Mouse (Mus musculus): ENCODE data around the gene Elmsan1. TPM values are rescaled to one million over a fixed set of nuclear protein-coding genes. Genes with fewer than 3 reads are reported as not detected.

Elmsan1 gene
- polyA plus RNA-seq, 1 experiment from 2014 or later, result 9.6 TPM

DNA sequence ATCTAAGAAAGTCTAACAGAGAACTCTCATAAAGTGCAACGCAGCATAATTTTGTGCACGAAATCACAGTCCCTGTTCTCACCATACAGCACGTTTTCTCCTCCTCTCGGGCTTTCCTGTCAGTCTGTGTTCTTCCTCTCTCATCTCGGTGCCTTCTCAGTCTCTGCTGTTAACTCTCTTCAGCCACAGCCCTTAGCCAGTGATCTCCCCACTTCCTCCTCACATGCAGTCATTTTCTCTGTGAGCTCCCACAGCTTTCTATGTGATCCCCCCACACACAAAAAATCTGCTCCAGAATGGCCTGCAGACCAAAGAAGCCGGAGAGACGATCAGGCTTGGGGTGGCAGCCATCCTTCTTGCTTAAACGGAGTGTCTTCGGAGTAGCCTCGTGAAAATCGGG lies 9.6 kb downstream of the Elmsan1 start:
- H3K4me3 ChIP-seq (ENCODE audit: low read depth, low read length), result no peak overlapping the region
- H3K36me3 ChIP-seq (ENCODE audit: control insufficient read depth, insufficient read depth, low read length), result no peaks in the 10 kb centered on the region
- no peaks in the 10 kb centered on the region for H3K9me3 ChIP-seq (ENCODE audit: control insufficient read depth, low read length)
- H3K4me1 ChIP-seq (replicated peaks; ENCODE audit: control insufficient read depth, insufficient read depth, low read length), result no peaks in the 10 kb centered on the region; the same call in 1 of the 2 replicates
- H3K27me3 ChIP-seq (ENCODE audit: control insufficient read depth, insufficient read depth, low read length), result no peaks in the 10 kb centered on the region
- H3K4me2 ChIP-seq (ENCODE audit: low read depth, low read length, severe bottlenecking), result no peak overlapping the region
- no peak overlapping the region for H3K9ac ChIP-seq (ENCODE audit: low read length)
- H3K27ac ChIP-seq (ENCODE audit: low read depth, low read length), result no peak overlapping the region
- no peak for ATAC-seq (replicated peaks; ENCODE audit: low FRiP score)
- DNase-seq (ENCODE audit: low spot score), result no peak
- 92% methylated on average over 11 of the region's 11 CpGs for WGBS

DNA sequence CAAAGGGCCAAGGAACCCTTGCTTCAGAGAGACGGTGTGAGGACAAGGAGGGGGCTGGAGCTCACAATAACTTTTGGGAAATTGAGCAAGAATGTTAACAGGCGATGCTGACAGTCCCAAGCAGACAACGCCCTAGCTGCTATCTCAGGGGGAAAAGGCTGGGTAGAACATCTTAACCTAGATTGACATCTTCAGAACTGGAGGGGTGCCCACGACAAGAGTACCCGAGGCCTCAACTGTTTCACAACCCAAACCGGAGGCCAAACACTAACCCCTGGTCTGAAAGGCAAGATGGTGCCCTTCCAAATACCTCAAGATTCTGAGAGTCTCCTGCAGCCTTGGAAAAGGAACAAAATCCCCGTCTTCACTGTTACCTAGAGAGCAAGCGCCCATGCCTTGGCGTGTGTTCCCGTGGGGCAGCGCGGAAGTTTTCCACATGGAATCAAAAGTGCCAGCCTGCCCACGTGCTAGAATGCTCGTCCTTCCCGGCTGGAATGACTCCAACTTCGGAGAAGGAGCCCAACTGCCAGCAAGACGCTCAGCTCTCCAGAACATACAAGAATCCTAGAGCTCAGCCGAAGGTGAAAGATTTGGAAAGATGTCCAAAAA lies 11.4 kb downstream of the Elmsan1 start:
- no peaks in the 10 kb centered on the region for H3K9me3 ChIP-seq (ENCODE audit: control insufficient read depth, low read length)
- no peaks in the 10 kb centered on the region for H3K36me3 ChIP-seq (ENCODE audit: control insufficient read depth, insufficient read depth, low read length)
- H3K4me3 ChIP-seq (ENCODE audit: low read depth, low read length), result no peak overlapping the region
- ATAC-seq (replicated peaks; ENCODE audit: low FRiP score), result no peak
- H3K4me2 ChIP-seq (ENCODE audit: low read depth, low read length, severe bottlenecking), result no peak overlapping the region
- H3K27me3 ChIP-seq (ENCODE audit: control insufficient read depth, insufficient read depth, low read length), result no peaks in the 10 kb centered on the region
- H3K9ac ChIP-seq (ENCODE audit: low read length), result no peak overlapping the region
- no peaks in the 10 kb centered on the region; the same call in 1 of the 2 replicates for H3K4me1 ChIP-seq (replicated peaks; ENCODE audit: control insufficient read depth, insufficient read depth, low read length)
- no peak overlapping the region for H3K27ac ChIP-seq (ENCODE audit: low read depth, low read length)
- no peak for DNase-seq (ENCODE audit: low spot score)
- WGBS, result 97% methylated on average over 18 of the region's 18 CpGs

DNA sequence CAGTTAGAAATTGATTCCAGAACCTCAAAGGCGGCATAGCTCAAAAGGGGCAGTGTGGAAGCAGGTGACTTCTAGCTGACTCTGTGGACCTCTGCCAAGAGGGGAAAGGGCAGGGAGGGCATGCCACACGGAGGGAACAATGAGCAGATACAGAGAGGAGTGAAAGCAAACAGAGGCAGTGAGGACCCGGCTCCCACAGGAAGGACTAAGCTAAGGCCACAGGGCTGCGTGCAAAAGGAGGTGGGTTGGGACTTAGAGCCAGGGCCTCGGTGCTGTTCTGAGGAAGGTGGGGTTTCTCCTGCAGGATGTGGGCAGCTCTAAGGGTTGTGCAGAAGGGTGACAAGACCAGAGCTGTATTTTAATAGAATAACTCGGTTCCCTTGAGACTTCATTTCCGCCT lies 12.2 kb downstream of the Elmsan1 start:
- H3K27me3 ChIP-seq (ENCODE audit: control insufficient read depth, insufficient read depth, low read length), result no peaks in the 10 kb centered on the region
- DNase-seq (ENCODE audit: low spot score) (no peak), ATAC-seq (replicated peaks; ENCODE audit: low FRiP score) (no peak)
- no peaks in the 10 kb centered on the region for H3K9me3 ChIP-seq (ENCODE audit: control insufficient read depth, low read length)
- H3K27ac ChIP-seq (ENCODE audit: low read depth, low read length), result no peak overlapping the region
- no peak overlapping the region for H3K9ac ChIP-seq (ENCODE audit: low read length)
- no peak overlapping the region for H3K4me2 ChIP-seq (ENCODE audit: low read depth, low read length, severe bottlenecking)
- no peaks in the 10 kb centered on the region for H3K4me1 ChIP-seq (replicated peaks; ENCODE audit: control insufficient read depth, insufficient read depth, low read length)
- 66% methylated on average over 7 of the region's 7 CpGs for whole genome bisulfite sequencing
- no peaks in the 10 kb centered on the region for H3K36me3 ChIP-seq (ENCODE audit: control insufficient read depth, insufficient read depth, low read length)
- H3K4me3 ChIP-seq (ENCODE audit: low read depth, low read length), result no peak overlapping the region

DNA sequence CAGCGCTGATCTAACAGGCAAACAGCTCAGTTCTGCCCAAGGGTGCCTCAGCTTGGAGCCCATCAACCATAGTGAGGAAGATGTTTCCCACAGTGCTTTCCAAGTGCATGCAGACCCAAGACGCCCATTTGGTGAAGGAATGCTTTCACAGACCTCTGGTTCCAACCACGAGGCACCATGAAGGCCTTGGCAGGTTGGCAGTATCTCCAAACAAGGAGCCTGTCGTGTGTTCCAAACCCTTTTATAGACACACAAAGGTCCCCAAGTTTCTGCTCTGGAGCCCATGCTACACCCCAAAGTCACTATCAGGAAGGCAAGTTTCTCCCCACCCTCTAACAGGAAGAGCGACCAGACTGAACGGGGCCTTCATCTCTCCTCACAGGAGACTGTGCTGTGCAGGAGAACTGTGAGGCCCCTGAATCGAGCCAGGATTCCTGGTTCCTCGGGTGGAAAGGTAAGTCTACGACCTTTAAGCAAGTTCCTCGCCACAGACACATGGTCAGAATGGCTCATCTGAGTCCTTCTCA lies 13.0 kb downstream of the Elmsan1 start:
- Histone ChIP-seq H3K27ac (ENCODE audit: low read depth, low read length) (no peak overlapping the region), H3K9me3 (ENCODE audit: control insufficient read depth, low read length) (no peaks in the 10 kb centered on the region), H3K27me3 (ENCODE audit: control insufficient read depth, insufficient read depth, low read length) (no peaks in the 10 kb centered on the region), H3K4me3 (ENCODE audit: low read depth, low read length) (no peak overlapping the region), H3K9ac (ENCODE audit: low read length) (no peak overlapping the region), H3K4me2 (ENCODE audit: low read depth, low read length, severe bottlenecking) (no peak overlapping the region), H3K36me3 (ENCODE audit: control insufficient read depth, insufficient read depth, low read length) (no peaks in the 10 kb centered on the region), H3K4me1 (replicated peaks; ENCODE audit: control insufficient read depth, insufficient read depth, low read length) (no peaks in the 10 kb centered on the region)
- 87% methylated on average over 10 of the region's 10 CpGs for WGBS
- DNase-seq (ENCODE audit: low spot score) (no peak), ATAC-seq (replicated peaks; ENCODE audit: low FRiP score) (no peak)

DNA sequence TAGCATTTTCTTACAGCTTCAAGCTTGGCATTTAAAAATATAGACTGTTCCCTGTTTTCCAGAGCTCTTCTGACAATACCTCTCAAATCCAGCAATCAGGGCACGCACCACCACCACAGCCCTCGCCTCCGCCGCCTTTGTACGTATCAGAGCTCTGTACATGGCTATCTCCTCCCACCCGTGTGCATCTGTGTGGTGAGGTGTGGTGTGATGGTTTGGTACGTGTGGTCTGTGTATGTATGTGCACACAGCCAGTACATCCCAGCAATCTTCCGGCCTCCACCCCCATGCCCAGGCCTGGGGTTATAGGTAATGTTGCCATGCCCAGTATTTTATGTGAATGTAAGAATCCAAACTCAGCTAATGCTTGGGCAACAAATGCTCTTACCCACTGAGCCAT lies 14.0 kb downstream of the Elmsan1 start:
- H3K36me3 ChIP-seq (ENCODE audit: control insufficient read depth, insufficient read depth, low read length), result no peaks in the 10 kb centered on the region
- H3K4me2 ChIP-seq (ENCODE audit: low read depth, low read length, severe bottlenecking), result no peak overlapping the region
- H3K9ac ChIP-seq (ENCODE audit: low read length), result no peak overlapping the region
- no peak overlapping the region for H3K27ac ChIP-seq (ENCODE audit: low read depth, low read length)
- ATAC-seq (replicated peaks; ENCODE audit: low FRiP score), result no peak
- H3K4me3 ChIP-seq (ENCODE audit: low read depth, low read length), result no peak overlapping the region
- 96% methylated on average over 8 of the region's 8 CpGs for WGBS
- no peak for DNase-seq (ENCODE audit: low spot score)
- H3K9me3 ChIP-seq (ENCODE audit: control insufficient read depth, low read length), result no peaks in the 10 kb centered on the region
- no peaks in the 10 kb centered on the region for H3K27me3 ChIP-seq (ENCODE audit: control insufficient read depth, insufficient read depth, low read length)
- H3K4me1 ChIP-seq (replicated peaks; ENCODE audit: control insufficient read depth, insufficient read depth, low read length), result no peaks in the 10 kb centered on the region

DNA sequence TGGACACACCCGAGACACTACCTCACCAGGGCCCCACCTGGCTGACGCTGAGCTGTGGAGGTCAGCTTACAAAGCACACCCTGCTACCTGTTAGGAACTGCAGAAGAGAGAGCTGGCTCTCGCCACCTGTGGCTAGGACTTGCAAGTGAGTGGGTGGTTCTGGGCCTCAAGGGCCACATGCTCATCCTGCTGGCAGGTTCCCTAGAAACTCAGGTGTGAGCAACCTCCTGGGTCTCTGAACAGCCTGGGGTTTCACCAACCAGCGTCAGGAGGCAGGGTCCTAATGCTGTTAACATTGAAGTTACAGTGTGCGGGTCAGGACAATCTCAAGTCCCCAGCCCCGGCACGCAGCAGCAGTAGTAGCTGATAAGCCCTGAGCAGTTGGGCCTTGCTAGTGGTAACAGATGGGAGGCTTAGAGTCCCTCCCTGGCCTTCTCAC lies 14.9 kb downstream of the Elmsan1 start:
- no peak overlapping the region for H3K4me2 ChIP-seq (ENCODE audit: low read depth, low read length, severe bottlenecking)
- H3K27me3 ChIP-seq (ENCODE audit: control insufficient read depth, insufficient read depth, low read length), result no peaks in the 10 kb centered on the region
- WGBS, result 69% methylated on average over 7 of the region's 7 CpGs
- H3K9me3 ChIP-seq (ENCODE audit: control insufficient read depth, low read length), result no peaks in the 10 kb centered on the region
- ATAC-seq (replicated peaks; ENCODE audit: low FRiP score) (no peak), DNase-seq (ENCODE audit: low spot score) (no peak)
- no peak overlapping the region for H3K4me3 ChIP-seq (ENCODE audit: low read depth, low read length)
- no peaks in the 10 kb centered on the region for H3K36me3 ChIP-seq (ENCODE audit: control insufficient read depth, insufficient read depth, low read length)
- H3K9ac ChIP-seq (ENCODE audit: low read length), result no peak overlapping the region
- no peak overlapping the region for H3K27ac ChIP-seq (ENCODE audit: low read depth, low read length)
- no peaks in the 10 kb centered on the region for H3K4me1 ChIP-seq (replicated peaks; ENCODE audit: control insufficient read depth, insufficient read depth, low read length)

DNA sequence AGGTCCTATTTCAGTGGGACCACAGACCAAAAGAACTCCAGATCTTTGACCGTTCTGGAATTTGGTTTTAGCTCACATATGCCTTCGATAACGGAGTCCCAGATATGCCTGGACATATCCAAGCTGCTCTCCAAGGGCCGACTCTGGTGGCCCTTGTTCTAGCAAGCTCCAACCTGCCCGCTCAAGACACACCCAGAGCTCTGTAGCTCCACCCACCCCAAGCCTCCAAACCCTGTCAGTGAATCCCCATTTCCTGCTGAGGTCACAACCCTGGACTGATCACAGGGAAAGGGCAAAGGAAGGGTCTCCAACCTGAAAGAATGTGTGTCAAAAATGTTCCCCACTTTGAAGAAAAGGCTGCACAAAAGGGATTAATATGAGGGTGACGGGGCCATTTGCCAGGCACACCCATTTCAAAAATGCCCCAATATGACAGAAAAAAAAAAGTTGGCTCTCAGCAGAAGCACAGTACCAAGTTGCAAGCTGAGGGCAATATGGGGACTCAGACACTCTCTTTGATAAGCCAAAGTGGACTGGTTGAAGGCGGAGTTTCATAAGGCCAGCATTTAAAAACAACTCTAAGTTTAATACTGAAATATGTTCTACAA lies 15.4 kb downstream of the Elmsan1 start:
- ATAC-seq (replicated peaks; ENCODE audit: low FRiP score), result no peak
- no peak overlapping the region for H3K4me2 ChIP-seq (ENCODE audit: low read depth, low read length, severe bottlenecking)
- no peak for DNase-seq (ENCODE audit: low spot score)
- no peaks in the 10 kb centered on the region; the same call in 1 of the 2 replicates for H3K4me1 ChIP-seq (replicated peaks; ENCODE audit: control insufficient read depth, insufficient read depth, low read length)
- H3K27ac ChIP-seq (ENCODE audit: low read depth, low read length), result no peak overlapping the region
- no peaks in the 10 kb centered on the region for H3K9me3 ChIP-seq (ENCODE audit: control insufficient read depth, low read length)
- no peak overlapping the region for H3K4me3 ChIP-seq (ENCODE audit: low read depth, low read length)
- H3K27me3 ChIP-seq (ENCODE audit: control insufficient read depth, insufficient read depth, low read length), result no peaks in the 10 kb centered on the region
- no peaks in the 10 kb centered on the region for H3K36me3 ChIP-seq (ENCODE audit: control insufficient read depth, insufficient read depth, low read length)
- no peak overlapping the region for H3K9ac ChIP-seq (ENCODE audit: low read length)
- WGBS, result 79% methylated on average over 7 of the region's 7 CpGs

DNA sequence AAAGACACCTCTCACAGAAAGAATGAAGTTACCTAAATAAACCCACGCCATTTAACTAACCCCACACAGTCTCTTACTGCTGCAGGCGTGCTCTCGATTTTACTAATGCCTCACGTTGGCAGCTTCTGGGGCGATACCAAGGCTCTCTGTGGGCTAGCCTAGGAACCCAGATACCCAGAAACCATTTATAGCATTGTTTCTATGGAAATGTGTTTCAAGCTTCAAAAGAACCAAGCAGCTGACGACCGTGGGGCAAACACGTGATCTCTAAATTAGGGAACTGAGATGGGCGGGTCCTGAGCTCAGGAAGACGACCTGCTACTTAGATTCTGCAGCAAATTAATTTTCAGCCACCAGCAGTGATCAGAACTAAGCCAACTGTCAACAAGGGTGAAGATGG lies 16.1 kb downstream of the Elmsan1 start:
- DNase-seq (ENCODE audit: low spot score), result no peak
- H3K4me1 ChIP-seq (replicated peaks; ENCODE audit: control insufficient read depth, insufficient read depth, low read length), result peaks cover 5% of the 10 kb centered on the region; the same call in 1 of the 2 replicates
- no peak for ATAC-seq (replicated peaks; ENCODE audit: low FRiP score)
- H3K27ac ChIP-seq (ENCODE audit: low read depth, low read length), result no peak overlapping the region
- no peaks in the 10 kb centered on the region for H3K27me3 ChIP-seq (ENCODE audit: control insufficient read depth, insufficient read depth, low read length)
- H3K4me2 ChIP-seq (ENCODE audit: low read depth, low read length, severe bottlenecking), result no peak overlapping the region
- H3K9me3 ChIP-seq (ENCODE audit: control insufficient read depth, low read length), result no peaks in the 10 kb centered on the region
- WGBS, result 87% methylated on average over 10 of the region's 10 CpGs
- no peaks in the 10 kb centered on the region for H3K36me3 ChIP-seq (ENCODE audit: control insufficient read depth, insufficient read depth, low read length)
- no peak overlapping the region for H3K9ac ChIP-seq (ENCODE audit: low read length)
- no peak overlapping the region for H3K4me3 ChIP-seq (ENCODE audit: low read depth, low read length)
